Mouse (Mus musculus) frontal cortex, postnatal 36 days (tissue): ENCODE measurements around the gene Ttc4.

Source experiments
- DNase-seq, 2 experiments: peaks; one replicate each; pipeline ENCODE4 v3.0.0; 2022; ENCODE audit warnings: low spot score in 2 of 2

The Ttc4 gene

GRCm38 (mm10) chr4:106650833-106651527 lies 27.8 kb downstream of the Ttc4 start, which contains the start of gene Pars2:
Gene Pars2, plus strand, starts transcription at chr4:106651069.
- DNase-seq: peak; percentile 97

DNA sequence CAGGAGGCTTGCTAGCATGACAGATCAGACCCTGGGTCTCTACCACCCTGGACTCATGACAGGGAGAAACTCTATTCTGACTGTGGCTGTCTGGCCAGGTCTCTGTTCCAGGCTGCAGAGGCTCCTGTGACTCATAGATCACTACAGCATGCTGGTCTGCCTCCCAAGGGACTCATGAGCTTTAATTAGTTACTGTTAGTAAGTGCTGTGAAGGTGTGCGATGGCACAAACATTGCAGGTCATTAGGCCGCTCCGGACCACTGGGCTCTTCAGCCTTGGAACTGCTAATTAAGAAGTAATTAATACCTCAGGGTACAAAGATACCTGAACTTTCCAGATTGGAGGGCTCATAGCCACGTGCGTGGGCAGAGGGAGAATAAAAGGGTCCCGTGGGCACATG lies 31.6 kb downstream of the Ttc4 start:
- no peak for DNase-seq

DNA sequence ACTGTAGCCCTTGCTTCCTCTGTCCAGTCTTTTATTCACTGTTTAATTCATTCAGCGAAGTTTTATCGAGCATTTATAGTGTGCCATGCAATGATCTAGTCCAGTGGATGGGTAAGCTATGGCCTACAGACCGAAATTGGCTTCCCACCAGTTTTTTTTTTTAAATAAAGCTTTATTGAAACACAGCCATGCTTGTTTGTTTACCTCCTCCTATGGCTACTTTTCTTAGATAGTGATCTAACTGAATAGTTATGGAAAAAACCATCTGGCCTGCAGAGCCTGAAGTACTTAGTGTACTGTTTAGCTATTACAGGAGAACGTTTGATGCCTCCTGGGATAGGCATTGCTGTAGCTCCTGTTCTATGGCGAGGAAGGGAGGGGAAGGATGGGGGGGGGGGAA lies 32.9 kb downstream of the Ttc4 start:
- no peak for DNase-seq

DNA sequence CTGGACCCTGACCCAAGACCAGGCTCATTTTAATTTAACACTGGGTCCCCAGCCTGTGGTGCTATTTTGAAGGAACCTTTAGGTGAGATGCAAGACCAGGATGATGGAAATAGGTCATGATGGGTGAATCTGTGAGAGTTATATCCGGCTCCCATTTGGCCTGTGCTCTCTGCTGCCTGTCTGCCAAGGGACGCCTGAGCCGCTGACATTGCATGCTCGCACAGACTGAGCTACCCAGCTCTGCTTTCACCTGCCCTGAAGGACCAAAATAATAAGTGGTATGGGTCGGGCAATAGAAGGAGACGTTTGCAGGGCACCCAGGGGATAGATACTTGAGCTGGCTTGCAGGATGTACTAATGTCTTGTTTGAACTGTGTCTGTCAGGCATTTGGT lies 34.5 kb downstream of the Ttc4 start:
- DNase-seq: no peak

GRCm38 (mm10) chr4:106643483-106644217 lies 35.1 kb downstream of the Ttc4 start:
- DNase-seq: no peak

- no peak for DNase-seq
Measured at GRCm38 (mm10) chr4:106634086-106634479, 44.7 kb downstream of the Ttc4 start.

GRCm38 (mm10) chr4:106633281-106634085 lies 45.3 kb downstream of the Ttc4 start:
- peak in 1 of 2 experiments; percentile 36 for DNase-seq

- DNase-seq: no peak
Measured at GRCm38 (mm10) chr4:106632313-106632712, 46.4 kb downstream of the Ttc4 start.

DNA sequence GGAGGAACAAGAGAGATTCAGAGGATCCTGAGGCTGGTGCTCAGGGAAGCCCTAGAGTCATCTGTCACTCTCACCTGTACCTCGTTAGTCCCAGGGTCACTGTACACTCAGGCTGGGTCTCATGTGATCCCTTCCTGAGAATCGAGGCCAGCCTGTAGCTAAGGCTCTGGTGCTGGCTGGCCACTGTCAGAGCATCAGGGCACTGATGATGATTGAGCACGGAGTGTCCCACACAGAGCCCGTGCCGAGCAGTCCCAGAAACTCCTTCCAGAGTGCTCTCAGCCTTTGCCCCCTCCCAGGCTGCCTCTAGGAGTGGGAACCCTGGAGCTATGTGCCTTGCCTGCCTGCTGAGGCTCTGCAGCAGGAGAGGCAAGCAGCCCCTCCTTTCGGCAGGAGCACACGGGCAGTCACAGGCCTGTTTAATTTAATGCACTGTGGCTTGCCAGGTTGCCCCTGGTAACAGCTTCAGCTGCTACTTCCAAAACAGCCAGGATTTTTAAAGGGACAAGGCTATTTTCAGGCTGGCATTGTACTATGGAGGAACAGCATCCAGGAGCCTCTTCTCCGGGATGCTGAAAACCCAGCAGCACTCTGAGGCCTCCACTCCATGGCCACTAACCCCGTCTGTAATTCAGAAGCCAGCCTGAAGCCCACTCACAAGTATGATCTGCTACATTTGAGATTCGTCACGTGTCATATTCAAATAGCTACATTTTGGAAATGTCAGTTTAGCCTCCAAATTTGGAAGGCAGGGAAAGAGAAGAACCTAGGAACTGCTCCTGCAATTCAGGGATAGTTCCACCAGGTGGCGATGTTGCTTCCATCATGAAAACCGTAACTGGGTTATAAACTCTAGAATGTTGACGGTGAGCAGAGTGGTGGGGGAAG lies 48.2 kb downstream of the Ttc4 start:
- peak; percentile 89 to 97 for DNase-seq

GRCm38 (mm10) chr4:106629374-106629773 lies 49.4 kb downstream of the Ttc4 start:
- no peak for DNase-seq

GRCm38 (mm10) chr4:106628650-106629360 lies 49.9 kb downstream of the Ttc4 start:
- DNase-seq: no peak

DNA sequence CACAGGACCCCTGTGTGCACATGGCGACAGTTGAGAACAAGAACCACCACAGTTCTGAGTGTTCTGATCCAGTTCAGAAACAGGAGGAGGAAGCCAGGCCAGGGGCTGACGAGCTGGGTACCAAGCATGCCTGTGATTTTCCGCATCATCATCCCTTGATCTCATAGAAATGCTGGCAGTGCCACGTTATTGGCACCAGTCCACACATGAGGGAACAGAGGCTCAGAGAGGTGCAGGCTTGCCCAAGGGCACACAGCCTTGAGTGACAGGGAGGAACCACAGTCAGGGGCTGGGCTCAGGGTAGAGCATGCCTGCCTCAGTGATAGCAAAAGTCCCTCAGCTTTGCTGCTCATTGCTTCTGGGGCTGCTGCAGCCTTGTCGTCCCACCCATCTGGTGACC lies 50.9 kb downstream of the Ttc4 start:
- DNase-seq: no peak

DNA sequence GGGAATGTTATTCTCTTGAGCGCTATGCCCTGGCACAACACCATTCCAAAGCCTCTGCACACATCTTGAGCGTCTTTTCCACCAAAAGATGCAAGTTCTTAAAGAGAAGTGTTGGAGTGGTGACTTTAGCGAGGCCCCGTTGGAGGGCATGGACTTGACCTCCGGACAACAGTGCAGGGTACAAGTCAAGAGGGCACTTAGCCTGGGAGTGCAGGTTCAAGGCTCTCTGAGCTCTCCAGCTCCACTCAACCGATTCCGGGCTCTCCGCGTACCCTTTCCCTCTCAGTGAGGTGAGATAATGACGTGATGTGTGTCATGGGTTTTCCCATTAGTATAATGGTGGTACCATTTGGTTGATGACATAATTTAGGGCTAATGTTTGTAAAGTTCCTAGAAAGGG lies 54.5 kb downstream of the Ttc4 start:
- DNase-seq: no peak

DNA sequence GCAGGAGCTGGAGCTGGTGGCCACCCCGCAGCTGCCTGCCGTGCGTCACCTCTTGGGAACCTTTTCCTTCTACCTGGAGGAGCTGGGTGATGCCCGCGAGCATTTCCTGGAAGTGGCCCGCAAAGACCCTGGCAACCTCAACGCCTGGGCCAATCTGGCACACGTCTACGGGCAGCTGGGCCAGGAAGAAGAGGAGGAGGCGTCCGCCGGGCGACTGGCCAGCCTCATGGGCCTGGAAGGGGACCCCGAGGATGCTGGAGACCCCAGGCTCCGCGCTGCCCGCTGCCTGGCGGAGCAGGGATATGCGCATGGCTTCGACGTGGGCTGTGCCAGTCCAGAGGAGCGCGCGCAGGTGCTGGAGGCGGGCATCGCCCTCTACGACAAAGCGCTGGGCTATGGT lies 56.0 kb downstream of the Ttc4 start:
- DNase-seq: no peak

DNA sequence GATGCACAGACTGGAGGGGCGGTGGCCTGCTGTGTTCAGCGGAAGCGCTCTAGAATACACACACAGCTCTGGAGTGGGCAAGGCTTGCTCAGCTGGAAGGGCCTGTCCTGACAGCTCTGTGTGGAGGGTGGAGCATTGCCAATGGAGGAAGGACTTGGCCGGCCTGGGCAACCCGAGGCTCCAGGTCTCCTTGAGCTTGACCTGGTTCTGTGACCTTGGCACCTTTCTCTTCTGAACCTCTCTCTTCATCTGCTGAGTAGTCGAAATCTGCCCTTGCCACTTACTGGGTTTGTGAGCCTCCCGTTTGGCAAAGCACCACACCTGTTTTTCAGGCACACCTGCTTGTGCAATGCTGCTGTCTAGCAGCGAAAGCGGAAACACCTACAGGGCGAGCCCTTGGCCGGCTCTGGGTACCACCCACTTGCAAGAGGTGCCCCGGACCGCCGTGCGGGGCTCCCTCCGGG lies 56.7 kb downstream of the Ttc4 start, which contains the start of gene Ttc22:
Ttc22 (plus strand) TSS at position 403 of the 464 bp plus-strand sequence.
- DNase-seq: no peak

DNA sequence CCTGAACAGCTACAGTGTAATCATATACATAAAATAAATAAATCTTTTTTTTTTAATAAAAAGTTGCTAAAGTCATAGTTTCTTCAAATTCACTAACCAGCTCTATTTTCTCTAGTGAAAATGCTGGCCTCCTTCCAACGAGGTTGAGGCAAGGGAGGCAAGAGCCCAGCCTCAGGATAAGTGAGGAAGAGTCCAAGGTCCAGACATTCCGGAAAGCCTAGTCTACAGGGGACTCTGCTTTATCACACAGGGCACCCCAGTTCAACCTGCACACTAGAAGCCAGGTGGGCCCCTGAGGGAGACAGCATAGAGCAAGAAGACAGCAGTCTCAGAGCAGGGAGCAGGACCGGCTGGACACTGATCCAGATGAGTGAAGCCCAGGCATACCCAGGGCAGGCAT lies 57.3 kb downstream of the Ttc4 start:
- DNase-seq: no peak

- no peak for DNase-seq
Measured at GRCm38 (mm10) chr4:106618898-106619297, 59.8 kb downstream of the Ttc4 start.

GRCm38 (mm10) chr4:106617056-106617455 lies 61.7 kb downstream of the Ttc4 start, which contains the start of gene Lexm:
Gene Lexm, minus strand, starts transcription at chr4:106617241.
- DNase-seq: no peak

DNA sequence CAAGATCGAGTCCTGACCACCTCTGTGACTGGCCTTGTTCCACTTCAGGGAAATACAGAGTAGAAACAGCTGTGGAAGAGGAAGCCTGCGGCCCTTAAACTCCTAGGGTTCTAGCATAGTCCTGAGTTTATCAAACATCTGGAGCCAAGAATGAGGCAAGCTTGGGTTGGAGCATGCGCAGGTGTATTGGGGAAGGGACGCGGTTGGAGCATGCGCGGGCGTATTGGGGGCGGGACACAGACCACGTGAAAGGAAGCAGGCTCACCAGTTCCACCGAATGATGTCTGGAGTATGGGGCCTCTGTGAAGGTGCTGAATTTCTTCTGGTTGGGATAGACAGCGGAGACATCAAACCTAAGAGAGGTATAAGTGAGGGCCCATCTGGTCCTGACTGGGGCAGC lies 63.1 kb downstream of the Ttc4 start:
- no peak for DNase-seq

- no peak for DNase-seq
Measured at GRCm38 (mm10) chr4:106614881-106615280, 63.9 kb downstream of the Ttc4 start.
